Mouse (Mus musculus) yolk sac, embryonic 10.5 days (tissue): Measurements from ENCODE around the gene Copg1.
"Not testable (repeated sequence)": the region's sequence is repeated elsewhere in the genome, so short reads cannot be mapped to it uniquely, and the experiment has no call there.

Experiments used
- DNase-seq: peaks from one replicate; pipeline ENCODE4 v3.0.0-alpha.2; 2017; ENCODE audit warnings: low spot score

Gene Copg1

GRCm38 (mm10) chr6:87875562-87875961 is 12.1 kb upstream of the Copg1 start:
- DNase-seq = peak; percentile 83

- peak; percentile 71 for DNase-seq
Observed at GRCm38 (mm10) chr6:87876068-87876643, 11.5 kb upstream of the Copg1 start.

- DNase-seq = peak; percentile 75
Observed at GRCm38 (mm10) chr6:87879010-87879409, 8.6 kb upstream of the Copg1 start.

DNA sequence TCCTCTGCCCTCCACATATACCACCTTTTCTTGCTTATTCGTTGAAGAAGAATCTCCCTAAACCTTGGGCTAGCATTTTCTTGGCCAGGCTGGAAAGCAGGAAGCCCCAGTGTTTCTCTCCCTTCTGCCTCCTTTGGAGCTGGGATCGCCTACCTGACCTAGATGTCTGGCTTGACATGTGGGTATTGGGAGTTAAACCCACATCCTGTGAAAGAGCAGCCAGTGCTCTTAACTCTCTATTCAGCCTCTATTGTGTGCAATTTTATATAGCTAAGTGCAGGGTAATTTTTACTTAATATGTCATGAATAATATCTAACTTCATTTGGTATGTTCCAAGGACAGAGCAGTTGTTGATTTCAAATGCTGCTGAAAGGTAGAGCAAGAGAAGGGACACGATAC is 8.0 kb upstream of the Copg1 start:
- no peak for DNase-seq

- DNase-seq = no peak
Observed at GRCm38 (mm10) chr6:87882221-87882620, 5.4 kb upstream of the Copg1 start.

GRCm38 (mm10) chr6:87882816-87883215 is 4.8 kb upstream of the Copg1 start:
- no peak for DNase-seq

DNA sequence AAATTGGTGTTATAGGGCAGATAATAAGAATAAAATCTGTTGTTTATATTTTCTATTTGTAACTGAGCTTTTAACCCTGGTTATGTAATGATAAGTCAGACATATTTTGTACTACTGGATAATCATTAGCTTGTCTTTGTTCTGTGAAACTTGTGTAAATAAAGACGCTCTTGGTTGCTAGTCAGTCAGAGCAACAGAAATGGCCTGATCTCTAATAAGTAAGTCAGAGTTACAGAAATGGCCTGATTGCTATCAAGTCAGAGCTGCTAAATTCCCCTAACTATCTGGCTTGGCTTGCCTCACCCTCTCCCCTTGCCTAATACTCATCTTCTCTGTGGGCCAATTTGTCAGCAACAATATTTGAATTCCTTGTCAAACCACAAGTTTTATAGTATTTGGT is 893 bp upstream of the Copg1 start:
- DNase-seq = peak; percentile 14

DNA sequence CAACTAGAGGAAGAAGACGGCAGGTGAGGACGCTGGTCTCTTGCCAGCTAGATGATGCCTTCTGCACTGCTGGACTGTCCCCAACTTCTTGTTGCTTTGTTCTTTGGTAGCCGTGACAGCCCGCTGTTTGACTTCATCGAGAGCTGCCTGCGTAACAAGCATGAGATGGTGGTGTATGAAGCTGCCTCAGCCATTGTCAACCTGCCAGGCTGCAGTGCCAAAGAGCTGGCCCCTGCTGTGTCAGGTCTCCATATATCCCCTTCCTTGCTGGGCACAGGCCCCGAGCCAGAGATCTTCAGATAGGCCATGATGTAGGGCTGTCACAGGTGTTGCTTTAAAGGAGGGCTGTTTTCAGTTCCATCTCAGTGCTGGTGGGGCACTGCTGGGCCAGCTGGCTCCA is 6.3 kb downstream of the Copg1 start:
- no peak for DNase-seq

DNA sequence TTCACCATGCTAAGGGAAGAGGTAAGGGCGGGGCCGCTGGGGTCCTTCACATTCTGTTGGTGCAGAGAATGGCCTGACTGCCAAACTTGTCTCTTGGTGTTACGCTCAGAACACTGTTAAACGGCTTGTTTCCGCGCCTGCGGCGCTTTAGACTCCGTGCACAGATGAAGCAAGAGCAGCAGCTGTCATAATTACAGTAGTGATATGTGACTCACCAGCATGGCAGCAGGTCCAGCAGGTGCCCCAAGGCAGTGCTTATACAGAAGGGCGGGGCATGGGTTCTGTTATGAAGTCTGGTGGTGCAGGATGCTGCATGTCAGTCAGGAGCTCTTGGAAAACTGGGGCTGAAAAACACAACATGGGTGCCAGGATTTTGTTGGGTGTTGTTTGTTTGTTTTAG is 10.4 kb downstream of the Copg1 start:
- no peak for DNase-seq

DNA sequence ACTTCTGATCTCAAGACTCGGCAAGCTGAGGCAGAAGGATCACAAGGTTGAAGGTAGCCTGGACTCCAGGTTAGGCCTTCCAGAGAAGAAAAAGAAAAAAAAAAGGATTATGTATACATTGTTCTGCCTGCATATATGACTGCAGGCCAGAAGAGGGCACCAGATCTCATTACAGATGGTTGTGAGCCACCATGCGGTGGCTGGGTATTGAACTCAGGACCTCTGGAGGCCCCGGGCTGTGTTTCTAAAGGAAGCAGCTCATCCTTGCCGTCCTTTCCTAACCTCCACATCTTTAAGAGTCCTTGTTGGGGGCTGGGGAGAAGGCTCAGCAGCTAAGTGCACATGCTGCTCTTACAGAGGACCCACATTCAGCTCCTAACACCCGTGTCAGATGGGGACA is 19.0 kb downstream of the Copg1 start:
- DNase-seq = no peak

GRCm38 (mm10) chr6:87909181-87909580 is 21.6 kb downstream of the Copg1 start:
- no peak for DNase-seq

GRCm38 (mm10) chr6:87911559-87911958 is 23.9 kb downstream of the Copg1 start:
- DNase-seq = no peak

DNA sequence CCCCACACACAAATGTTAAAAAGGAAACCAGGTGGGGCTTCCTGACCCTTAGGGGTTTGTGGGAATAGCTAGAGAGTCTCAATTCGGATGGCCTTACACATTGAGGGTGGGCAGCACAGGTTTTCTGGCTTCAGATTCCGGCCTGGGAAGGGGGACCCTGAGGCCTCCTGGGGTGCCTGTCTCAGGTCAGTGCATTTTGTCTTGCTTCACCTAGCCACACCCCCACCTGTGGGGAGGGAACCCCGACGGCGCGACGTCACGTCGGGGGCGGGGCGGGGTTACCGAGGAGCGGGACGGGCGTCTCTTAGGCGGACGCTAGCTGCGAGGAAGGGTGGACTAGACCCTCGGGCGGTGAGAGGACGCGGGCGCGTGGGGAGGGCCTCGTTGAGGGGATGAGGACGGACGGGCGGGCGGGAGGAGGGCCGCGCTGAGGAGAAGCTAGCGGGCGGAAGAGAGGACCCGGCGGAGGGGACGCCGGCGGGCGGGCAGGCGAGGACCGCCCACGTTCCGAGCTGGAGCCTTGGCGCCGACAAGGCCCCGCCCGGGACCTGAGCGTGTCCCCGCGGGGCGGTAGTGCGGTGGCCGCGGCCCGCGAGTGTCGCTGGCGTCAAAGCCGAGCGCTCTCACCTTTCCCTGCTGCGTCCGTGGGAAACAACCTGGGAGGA is 26.2 kb downstream of the Copg1 start, which contains the start of gene Hmces:
TSS of gene Hmces (plus strand) at position 275 of the 665 bp plus-strand sequence.
- DNase-seq = peak; percentile 89

- peak; percentile 62 for DNase-seq
Observed at GRCm38 (mm10) chr6:87914326-87915102, 26.9 kb downstream of the Copg1 start.

DNA sequence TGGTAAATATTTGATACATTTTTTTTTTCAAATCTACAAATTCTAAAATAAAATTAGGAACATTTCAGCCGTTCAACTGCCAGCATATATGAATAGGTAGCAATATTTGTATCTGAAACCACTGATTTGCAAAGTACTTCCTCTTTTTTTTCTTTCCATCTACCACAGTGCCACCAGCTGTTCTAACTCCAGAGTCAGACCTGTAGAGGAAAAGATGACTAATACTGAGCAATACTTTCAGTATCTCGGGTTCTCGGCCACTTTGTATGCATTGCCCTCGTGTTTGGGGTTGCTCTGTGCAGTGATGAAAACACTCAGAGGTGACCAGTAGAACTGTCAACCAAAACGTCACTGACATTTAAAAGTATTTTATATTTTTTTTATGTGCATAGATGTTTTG is 28.3 kb downstream of the Copg1 start:
- DNase-seq = no peak

- DNase-seq = no peak
Observed at GRCm38 (mm10) chr6:87921201-87921600, 33.6 kb downstream of the Copg1 start.

DNA sequence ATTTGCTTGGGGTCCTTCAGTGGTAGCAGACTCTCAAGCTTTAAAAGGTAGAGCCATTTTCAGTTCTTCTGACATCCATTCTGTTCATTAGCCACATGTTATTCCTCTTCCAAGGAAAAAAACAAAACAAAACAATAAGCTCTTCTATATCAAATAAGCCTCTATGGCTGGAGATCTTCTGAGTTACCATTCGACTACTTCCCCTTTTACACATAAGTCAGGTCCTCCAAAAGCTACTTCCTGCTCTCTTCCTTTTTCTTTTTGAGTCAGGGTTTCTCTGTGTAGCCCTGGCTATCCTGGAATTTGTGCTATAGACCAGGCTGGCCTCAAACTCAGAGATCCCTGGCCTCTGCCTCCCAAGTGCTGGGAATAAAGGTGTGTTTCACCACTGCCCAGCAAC is 36.0 kb downstream of the Copg1 start:
- DNase-seq = no peak

GRCm38 (mm10) chr6:87935037-87935436 is 47.4 kb downstream of the Copg1 start:
- DNase-seq = no peak

GRCm38 (mm10) chr6:87937178-87937788 is 49.7 kb downstream of the Copg1 start:
- DNase-seq = peak; percentile 49

DNA sequence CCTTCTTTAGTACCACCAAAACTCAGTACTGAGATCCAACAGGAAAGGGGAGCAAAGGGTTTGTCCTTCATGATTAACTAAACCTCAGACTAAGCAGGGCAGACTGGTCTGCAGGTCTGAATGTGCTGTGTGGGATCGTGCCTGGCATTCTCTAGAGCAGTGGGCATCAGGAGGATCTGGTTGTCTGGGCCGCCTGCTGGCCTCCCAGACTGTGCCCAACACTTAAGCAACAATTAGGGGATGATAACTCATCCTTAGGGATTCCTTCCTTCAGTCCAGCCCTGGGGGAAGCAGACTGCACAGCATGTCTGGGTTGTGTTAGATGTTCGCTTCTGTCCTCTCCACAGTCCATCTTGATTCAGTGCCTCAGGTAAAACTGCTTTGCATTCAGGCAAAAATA is 51.3 kb downstream of the Copg1 start:
- no peak for DNase-seq

DNA sequence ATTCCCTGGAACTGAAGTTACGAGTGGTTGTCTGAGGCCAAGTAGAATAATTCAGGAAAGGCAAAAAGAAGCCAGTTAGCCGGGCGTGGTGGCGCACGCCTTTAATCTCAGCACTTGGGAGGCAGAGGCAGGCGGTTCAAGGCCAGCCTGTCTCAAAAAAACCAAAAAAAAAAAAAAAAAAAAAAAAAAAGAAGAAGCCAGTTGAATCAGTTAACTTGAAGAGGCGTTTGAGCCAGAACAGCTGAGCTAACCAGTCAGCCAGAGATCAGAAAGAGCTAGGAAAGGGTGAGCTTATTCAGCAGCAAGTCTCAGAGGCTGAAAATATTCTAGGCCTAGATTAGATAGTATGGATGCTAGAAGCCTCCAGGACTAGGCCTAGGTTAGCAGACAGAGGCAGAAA is 54.6 kb downstream of the Copg1 start:
- DNase-seq = no peak

DNA sequence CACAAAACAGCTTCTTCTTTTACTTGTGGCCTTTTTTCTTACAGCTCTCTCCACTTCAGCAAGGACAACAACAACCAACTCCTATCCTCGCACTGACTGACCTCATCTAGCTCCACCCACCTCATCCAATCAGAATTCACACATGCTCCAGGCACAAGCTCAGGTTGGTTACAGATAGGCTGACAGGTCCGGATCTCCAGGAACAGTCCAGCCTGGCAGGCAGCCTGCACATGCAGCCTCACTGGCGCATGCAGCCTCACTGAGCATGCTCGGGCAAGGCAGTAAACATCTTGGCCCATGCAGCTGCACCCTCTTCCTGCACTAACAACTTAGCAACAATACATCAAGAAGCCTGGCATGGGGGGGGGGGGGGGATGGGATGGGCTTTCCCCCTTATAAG is 74.8 kb downstream of the Copg1 start:
- not testable (repeated sequence) for DNase-seq
